Mouse (Mus musculus) heart, postnatal 36 days (tissue): Measurements from ENCODE around the gene Cant1. TPM values are rescaled to one million over a fixed set of nuclear protein-coding genes. Genes with fewer than 3 reads are reported as not detected.

Experiments
- DNase-seq, 2 experiments: peaks; one replicate each; pipeline ENCODE4 v3.0.0; 2021 to 2022
- intact Hi-C: fragments of 180-260 bp; cut with DNase I; formaldehyde crosslinking; loops from one replicate; pipeline ENCODE4 v1.15.1; 2025
- total RNA-seq, 2 experiments: library from RNA; stranded (reverse); gene quantifications; 2 replicates each; pipeline ENCODE4 v1.2.3; 2021

Gene Cant1
- total RNA-seq: 10 to 100 TPM; 16.4 to 18.3 TPM

DNA sequence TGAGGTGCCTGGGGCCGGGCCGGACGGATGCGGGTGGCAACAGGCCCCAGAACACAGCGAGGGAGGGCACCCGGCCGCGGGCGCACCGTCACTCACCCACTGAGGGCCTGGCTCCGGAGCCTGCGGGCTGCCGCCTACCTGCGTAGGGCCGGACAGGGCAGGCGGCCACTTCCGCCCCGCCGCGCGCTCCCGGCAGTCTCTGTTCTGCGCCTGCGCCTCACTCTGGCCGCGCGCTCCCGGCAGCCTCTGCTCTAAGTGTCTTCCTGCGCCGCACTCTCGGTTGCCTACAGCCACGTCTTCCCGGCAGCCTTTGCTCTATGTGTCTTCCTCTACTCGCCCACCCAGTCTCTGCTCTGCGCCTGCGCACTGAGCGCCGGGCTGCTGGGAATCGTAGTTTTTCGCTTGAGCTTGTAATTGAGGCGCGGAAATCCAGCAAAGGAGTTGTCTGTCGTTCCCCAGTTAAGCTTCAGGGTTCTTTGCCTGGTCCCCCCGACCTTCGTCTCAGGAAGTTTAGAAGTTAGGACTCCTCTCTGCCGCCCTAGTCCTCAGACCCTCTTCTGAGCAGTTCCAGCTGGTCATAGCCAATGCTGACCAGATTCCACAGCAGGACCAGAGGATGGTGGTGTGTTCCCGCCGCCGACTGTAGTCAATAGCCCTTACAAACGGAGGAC is at the start of gene Cant1:
Cant1 (minus strand) TSS at position 253 of the 671 bp plus-strand sequence.
- intact Hi-C loops: no loop called here
- DNase-seq: peak; percentile 94 to 95

DNA sequence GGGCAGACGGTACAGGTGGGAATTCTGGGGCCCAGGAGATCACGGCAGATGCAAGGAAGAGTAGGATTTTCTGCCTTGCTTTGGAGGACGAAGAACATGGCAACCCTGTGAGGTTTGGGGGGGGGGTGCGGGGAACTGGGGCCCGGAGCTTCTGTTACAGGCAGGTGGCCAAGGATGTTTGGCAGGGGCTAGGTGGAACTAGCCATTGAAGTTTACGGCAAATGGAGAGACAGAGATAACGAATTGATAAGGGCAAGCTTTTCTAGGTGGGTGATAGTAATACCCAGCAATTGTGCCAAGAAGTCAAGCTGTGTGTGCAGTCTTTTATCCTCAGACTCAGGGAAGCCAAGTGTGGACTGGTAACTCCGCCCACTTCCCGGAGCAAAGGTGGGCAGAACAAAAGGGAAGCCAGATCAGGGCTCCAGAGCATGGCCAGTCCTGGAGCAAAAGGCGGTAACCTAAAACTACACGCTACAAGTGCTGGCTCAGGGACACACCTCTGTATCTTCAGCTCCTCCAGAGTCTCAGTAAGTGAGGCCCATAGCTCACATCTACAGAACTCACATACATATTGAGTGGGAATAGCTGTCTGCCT is 48.7 kb upstream of the Cant1 start:
- intact Hi-C loops: no loop called here
- DNase-seq: no peak

DNA sequence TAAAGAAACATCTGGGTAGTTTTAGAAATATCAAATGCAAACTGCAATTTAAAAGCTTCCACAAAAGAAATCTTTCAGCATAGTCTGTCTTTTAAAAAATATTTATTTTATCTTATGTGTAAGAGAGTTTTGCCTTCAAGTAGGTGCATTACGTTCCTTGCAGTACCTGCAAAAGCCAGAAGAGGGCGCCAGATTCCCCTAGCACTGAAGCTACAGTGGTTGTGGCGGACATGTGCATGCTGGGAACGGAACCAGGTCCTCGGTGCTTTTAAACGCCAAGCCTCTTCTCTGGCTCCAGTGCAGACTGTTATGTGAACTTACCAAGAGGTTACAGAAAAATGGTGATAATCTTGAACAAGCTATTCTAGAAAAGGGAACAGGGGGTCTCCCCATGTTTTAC is 41.4 kb upstream of the Cant1 start:
- DNase-seq: no peak

DNA sequence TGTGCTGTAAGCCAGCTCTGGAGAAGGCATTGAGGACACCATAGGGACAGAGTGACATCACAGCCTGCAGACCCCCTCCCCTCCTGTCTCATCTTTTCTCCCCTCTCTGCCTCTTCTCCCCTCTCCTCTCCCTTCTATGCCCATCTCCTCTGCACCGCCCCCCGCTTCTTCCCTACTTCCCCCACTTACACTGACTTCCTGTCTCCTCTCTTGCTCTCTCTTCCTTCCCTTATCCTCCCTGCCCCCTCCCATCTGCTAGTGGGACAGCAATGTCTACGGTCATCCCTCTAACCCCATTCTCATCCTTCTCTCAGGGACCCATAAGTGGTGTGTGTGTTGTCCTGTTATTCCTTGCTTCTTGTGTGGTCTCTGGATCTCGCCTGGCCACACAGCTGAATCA is 40.6 kb upstream of the Cant1 start:
- no peak for DNase-seq
- intact Hi-C loops: no loop called here

More for the DNA sequence above, 41.4 kb upstream of the Cant1 start:
- intact Hi-C loops: no loop called here

DNA sequence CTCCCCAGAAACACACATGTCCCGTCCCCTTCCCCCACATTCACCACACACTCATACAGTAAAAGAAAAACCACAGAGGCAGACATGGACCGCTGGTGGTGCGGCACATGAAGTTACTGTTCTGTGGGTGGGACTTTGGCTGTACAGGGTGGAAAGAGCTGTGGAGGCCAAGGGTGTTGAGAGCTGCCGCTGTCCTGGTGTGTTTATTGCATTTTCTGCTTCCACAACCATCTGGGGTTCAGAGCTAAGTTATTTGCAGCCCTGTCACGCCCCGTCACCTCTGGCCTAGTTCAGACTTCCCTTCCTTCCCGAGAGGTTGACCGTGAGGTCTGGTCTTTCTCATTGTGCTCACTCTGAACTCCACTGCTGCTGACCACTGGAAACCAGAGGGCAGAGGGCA is 40.2 kb upstream of the Cant1 start:
- intact Hi-C loops: no loop called here
- DNase-seq: peak; percentile 59 to 71

- intact Hi-C loops: no loop called here
Observed at GRCm38 (mm10) chr11:118456937-118457336, 38.1 kb upstream of the Cant1 start.

DNA sequence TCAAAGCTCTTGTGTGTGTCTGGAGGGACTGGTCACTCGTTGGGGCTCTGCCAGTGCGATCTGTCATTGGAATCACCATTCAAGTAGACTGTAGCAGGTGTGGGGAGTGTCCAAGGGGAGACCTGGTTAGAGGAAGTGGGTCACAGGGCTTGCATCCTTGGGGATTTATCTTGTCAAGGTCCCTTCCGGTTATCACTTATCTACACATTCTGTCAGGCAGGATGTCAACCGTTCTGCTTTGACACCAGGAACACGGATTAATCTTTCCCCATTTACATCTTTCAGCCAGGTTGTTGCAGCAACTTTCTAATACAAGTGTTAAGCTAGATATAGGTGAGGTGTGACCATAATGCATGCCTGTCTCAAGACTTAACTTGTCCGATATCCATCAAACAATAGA is 36.9 kb upstream of the Cant1 start:
- DNase-seq: no peak
- intact Hi-C loops: loop anchor here (2.0 kb wide), 1 partner anchor 19 kb away; no protein-coding TSS in a partner anchor

More at GRCm38 (mm10) chr11:118456937-118457336, 38.1 kb upstream of the Cant1 start:
- peak in 1 of 2 experiments; percentile 43 for DNase-seq

DNA sequence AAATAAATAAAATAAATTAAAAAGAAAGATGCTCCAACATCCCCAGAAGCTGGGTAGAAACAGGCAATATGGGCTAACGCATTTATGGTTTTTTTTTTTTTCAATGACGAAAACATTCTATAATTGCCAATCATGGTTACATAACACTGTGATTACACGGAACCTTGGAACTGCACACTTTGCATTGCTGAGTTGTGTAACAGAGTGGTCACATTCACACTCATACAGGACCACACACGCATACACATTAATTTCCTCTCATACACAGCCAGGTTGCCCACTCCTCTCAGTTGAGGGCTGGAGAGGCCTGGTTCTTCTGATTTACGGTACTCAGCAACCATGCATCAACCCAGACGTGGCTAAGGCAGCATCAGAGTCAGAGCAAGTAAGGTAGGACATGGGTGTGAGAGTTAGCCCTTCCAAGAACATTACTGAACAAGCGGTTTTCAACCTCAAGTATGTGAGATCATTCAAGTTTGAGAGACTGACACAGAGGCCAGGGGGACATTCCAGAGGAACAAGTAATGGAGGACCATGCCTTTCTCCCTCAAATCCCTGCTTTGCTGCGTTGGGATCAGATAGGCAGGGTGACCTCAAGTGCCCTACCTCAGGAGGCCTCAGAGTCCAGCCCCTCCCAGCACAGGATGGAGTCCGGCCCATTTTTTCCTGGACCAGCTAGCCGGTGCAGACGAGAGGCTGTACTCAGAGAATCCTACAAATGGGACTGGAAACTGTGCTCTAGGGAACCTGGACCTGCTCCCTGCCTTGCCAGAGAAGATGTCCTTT is 35.2 kb upstream of the Cant1 start:
- peak in 1 of 2 experiments; percentile 55 for DNase-seq
- intact Hi-C loops: loop anchor here (2.0 kb wide), 1 partner anchor 21 kb away; no protein-coding TSS in a partner anchor

DNA sequence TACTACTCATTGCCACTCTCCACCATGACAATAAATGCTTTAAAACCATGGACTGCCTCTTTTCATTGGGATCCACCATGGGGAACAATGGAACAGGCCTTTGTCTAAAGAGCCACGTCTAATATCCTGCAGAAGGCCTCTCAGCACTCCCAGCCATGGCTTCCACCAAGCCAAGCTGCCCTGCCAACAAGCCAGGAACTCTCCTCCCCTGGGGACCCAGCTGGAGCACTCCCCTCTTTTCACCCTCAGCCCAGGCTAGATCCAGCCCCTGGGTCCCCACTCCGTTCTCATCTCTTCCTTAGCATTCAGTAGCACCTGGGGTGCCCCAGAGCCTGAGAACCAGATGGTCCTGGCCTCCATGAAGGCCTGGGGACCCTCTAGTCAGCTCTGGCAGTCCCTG is 34.1 kb upstream of the Cant1 start:
- DNase-seq: no peak
- intact Hi-C loops: no loop called here

- intact Hi-C loops: no loop called here
- no peak for DNase-seq
Observed at GRCm38 (mm10) chr11:118451211-118451610, 32.3 kb upstream of the Cant1 start.

DNA sequence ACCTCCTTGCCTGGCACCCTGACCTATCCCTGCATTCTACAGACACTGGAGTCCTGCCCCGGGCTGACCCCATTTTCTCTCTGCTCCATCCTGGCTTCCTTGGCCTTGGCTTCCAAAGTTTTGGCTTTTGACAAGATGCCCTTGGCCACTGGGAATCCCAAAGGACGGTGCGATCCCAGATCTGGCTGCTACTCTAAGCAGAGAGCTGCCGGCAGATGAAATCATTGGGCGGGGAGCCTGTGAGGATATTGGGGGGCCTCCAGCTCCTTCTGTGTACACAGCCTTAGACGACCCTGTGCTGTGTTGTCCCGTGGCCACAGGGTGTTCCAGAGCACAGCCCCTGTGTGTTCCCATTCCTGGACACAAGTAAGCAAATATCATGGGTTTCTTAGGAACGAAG is 29.5 kb upstream of the Cant1 start:
- intact Hi-C loops: no loop called here
- peak; percentile 64 to 69 for DNase-seq

DNA sequence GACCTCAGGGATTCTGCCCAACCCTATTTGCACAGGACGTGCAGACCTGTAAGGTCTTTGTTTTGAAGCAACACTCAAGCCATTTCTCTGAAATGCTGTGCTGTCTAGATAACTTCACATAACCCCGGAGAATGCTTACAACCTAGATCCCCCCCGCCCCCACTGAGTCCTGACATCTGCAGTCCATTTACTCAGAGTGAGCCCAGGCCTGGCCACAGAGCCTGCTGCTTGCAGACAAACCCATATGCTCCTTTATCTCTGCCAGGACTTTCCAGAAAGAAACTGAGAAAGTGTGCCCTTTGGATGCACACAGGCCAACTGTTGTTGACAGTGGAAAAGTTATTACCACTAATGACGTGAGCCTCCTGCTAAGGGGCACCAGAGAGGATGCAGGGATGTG is 28.5 kb upstream of the Cant1 start:
- intact Hi-C loops: no loop called here
- no peak for DNase-seq

DNA sequence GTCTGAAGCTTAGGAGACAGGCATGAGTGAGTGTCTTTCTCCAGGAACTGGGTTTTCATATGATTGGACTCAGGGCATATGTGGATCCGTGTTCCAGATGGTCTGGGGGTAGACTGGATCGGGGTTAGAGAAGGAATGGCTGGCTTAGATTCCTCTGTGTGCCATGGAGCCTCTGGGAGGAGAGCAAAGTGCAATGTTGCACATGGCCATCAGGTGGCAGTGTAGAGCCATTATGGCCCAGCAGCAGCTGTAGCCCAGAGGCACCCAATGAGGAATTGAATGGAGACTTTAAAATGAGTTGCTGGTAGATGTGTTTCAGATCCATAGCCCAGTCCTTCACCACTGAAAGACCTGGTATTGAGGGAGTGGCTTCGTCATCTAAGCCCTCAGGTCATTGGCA is 27.0 kb upstream of the Cant1 start:
- intact Hi-C loops: loop anchor here (1.0 to 2.0 kb wide), 2 partner anchors 45 to 295 kb away; no protein-coding TSS in a partner anchor
- peak; percentile 77 to 79 for DNase-seq

DNA sequence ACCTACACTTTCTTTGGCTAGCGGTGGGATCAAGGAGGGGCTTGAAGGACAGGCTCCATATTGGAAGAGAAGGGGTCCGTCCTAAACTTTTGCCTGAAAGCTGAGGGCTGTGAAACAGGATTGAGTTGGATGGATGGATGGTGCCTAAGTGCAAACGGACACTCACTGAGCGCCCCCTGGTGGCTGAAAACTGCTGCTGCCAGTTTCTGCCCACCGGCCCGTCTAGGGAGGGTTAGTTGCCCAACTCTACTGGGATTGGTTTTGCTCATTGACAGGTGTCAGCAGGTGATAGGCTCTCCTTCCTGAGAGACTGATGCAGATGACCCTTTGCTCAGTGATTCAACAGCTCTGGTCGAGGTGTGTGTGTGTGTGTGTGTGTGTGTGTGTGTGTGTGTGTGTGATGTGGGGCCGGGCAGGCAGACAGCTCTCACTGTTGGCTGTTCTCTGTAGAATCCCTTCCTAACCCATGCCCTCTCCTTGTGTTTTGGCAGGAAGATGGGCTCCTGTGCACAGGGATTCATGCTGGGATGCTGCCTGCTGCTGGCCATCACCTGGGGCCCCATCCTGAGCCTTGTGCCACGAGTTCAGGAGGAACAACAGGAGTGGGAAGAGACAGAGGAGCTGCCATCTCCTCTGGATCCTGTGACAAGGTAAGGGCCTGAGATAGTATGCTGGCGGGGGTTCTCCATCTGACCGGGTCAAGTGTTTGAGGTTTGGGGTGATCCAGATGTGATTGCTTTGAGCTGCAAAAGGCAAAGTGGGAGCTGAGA is 24.5 kb upstream of the Cant1 start:
- intact Hi-C loops: loop anchor here (1.0 kb wide), 1 partner anchor 20 kb away; no protein-coding TSS in a partner anchor
- peak; percentile 81 to 88 for DNase-seq

- intact Hi-C loops: loop anchor here (1.0 kb wide), 1 partner anchor 19 kb away; no protein-coding TSS in a partner anchor
- DNase-seq: no peak
Observed at GRCm38 (mm10) chr11:118442691-118443090, 23.8 kb upstream of the Cant1 start.

DNA sequence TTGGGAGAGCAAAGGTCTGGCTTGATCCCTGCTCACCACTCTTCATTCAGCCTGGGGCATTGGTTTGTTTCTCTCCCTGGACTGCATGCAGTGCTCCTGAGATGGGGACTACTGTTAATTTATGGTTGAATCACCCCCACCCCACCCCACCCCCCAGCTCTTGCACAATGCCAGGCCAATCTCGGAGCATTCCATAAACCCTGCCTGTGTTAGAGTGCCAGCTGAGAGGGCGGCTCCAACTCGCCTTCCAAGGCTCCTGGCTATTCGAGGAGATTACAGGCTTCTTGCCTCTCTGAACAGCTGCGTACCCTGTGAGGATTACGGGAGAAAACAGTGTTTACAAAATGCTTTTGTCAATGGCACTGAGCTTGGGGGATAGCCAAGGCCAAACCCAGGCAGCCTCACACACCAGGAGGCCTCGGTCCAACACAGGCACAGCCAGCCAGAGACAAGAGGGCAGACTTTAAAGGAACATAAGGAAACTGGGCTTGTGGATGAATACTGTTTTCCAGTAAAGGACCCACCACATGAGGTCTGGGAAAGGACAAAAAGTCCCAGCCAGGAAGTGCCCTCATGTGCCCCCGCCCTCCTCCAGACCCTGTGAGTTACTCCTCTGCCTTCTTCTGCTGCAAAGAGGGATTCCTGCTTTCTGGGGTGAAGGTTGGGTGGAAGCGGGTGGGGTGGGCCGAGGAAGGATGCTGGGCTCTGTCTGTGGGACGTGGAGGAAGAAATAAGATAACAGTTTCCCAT is 20.0 kb upstream of the Cant1 start:
- intact Hi-C loops: no loop called here
- peak in 1 of 2 experiments; percentile 47 for DNase-seq

DNA sequence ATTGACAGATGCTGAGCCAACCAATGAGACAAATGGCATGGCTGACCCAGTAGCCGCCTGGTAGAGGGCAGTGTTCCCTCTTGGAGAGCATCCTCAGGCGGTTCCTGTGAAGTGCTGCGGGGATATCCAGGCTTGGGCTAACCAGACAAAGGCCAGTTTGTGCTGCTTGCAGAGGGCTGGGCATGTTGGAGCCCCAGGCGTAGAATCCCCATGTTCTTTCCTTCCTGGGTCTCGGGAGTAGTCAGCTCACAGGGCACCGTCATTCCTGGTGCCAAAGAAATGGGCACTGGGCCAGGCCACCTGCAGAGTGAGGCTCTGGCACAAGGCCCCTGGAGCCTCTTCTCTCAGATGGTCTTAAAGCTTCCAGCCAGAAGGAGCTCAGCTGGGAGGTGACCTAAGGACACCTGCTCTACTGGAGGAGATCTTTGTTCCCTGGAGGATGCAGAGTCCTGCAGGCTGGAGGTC is 17.6 kb upstream of the Cant1 start:
- intact Hi-C loops: no loop called here
- no peak for DNase-seq

- intact Hi-C loops: no loop called here
- DNase-seq: no peak
Observed at GRCm38 (mm10) chr11:118434093-118434492, 15.2 kb upstream of the Cant1 start.

GRCm38 (mm10) chr11:118433398-118433868 is 14.5 kb upstream of the Cant1 start:
- intact Hi-C loops: no loop called here
- no peak for DNase-seq
